Mouse (Mus musculus) lung, postnatal 0 days (tissue): ENCODE measurements at regions not wholly inside any gene's neighbourhood (a gene's known extent, or its start where the extent isn't known, plus 50 kb on each side); places are given as distances from the start of the nearest gene placed in this dataset.

Experiments
- ATAC-seq: fragments of 200-750 bp; cut with Nextera tagmentation; 2 replicates; pipeline ENCODE4 v1.8.0; 2017; ENCODE audit warnings: moderate library complexity
- DNase-seq: peaks from one replicate; pipeline ENCODE4 v3.0.0-alpha.2; 2016; ENCODE audit warnings: low spot score
- H3K27ac ChIP-seq: fragments of 300-500 bp; sonication (generic); 2 replicates; pipeline ENCODE4 v1.5.1; 2014; ENCODE audit warnings: antibody characterized with exemption, mild to moderate bottlenecking, low read length, mixed read lengths
- H3K27me3 ChIP-seq: fragments of 300-500 bp; sonication (generic); replicated peaks from 2 replicates; pipeline ENCODE4 v1.6.1; 2014; ENCODE audit warnings: low read length, mixed read lengths; ENCODE audit not compliant: insufficient read depth
- H3K36me3 ChIP-seq: fragments of 300-500 bp; sonication (generic); 2 replicates; pipeline ENCODE4 v1.6.1; 2014; ENCODE audit warnings: low read length, mixed read lengths; ENCODE audit not compliant: insufficient read depth
- H3K4me1 ChIP-seq: fragments of 300-500 bp; sonication (generic); 2 replicates; pipeline ENCODE4 v1.6.1; 2014; ENCODE audit warnings: antibody characterized with exemption, low read depth, low read length, mixed read lengths; ENCODE audit not compliant: insufficient read depth
- H3K4me2 ChIP-seq: fragments of 300-500 bp; sonication (generic); replicated peaks from 2 replicates; pipeline ENCODE4 v1.6.1; 2014; ENCODE audit warnings: low read depth, mild to moderate bottlenecking, low read length, moderate library complexity, mixed read lengths
- H3K4me3 ChIP-seq: fragments of 300-500 bp; sonication (generic); 2 replicates; pipeline ENCODE4 v1.5.1; 2014; ENCODE audit warnings: low read depth, low read length
- H3K9ac ChIP-seq: fragments of 300-500 bp; sonication (generic); replicated peaks from 2 replicates; pipeline ENCODE4 v1.6.1; 2014; ENCODE audit warnings: low read depth, mild to moderate bottlenecking
- H3K9me3 ChIP-seq: fragments of 300-500 bp; sonication (generic); 2 replicates; pipeline ENCODE4 v1.6.1; 2016; ENCODE audit warnings: low read length, mixed read lengths
- CTCF ChIP-seq: IDR thresholded peaks from 2 replicates; pipeline ENCODE4 v1.5.1; 2016; ENCODE audit warnings: antibody characterized with exemption, mild to moderate bottlenecking
- EP300 ChIP-seq: IDR thresholded peaks from 2 replicates; pipeline ENCODE4 v1.6.1; 2016; ENCODE audit warnings: antibody characterized with exemption, mild to moderate bottlenecking, control low read depth
- WGBS: fragments of 180-500 bp; shearing (Covaris S2); extraction: QIAGEN DNeasy Blood & Tissue Kit; methylation state at CpG from one replicate; pipeline ENCODE4 v1.1.7; 2014; 5-methylcytosine and 5-hydroxymethylcytosine counted together

DNA sequence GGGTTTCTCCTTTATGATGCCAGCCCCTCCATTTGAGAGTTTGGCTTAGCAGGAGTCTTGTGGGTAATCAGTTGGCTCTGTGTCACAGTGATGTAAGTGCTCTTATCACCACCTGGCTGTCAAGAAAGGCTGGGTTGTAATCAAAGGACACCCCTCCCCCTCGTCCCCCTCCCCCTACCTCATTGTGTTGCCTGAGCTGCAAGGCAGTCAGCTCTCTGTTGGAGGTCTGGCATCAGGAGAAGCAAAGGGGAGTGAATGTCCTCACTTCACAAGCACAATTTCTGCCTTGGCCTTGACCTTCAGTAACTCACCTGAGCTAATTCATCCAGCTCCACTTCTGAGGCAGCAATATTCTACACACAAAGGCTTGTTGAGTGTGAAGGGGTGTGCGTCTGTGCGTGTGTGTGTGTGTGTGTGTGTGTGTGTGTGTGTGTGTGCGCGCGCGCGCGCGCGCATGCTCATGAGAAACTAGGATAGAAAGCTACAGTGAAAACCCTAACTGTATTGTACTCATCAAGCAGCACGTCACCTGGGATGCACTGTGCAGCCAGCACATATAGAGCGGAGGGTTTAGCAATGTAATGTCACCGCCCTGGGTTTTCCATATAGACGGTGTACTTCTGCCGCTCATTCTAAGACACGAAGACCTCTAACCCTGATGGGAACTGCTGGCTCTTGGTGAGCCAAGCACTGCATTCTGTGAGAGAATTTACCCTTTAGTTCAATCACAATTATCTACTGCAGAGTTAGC, 182.7 kb upstream of the Smim15 start:
- no peak overlapping the region for H3K9ac ChIP-seq
- H3K36me3 ChIP-seq: no peaks in the 10 kb centered on the region
- H3K27me3 ChIP-seq: no peaks in the 10 kb centered on the region
- peaks cover 14% of the 10 kb centered on the region; the same call in 1 of the 2 replicates for H3K4me1 ChIP-seq
- DNase-seq (no peak), ATAC-seq (no peak)
- no peak overlapping the region for H3K27ac ChIP-seq
- 73% methylated on average over 17 of the region's 17 CpGs for WGBS
- H3K4me2 ChIP-seq: no peak overlapping the region
- no peak overlapping the region for H3K4me3 ChIP-seq
- no peaks in the 10 kb centered on the region for H3K9me3 ChIP-seq
- TF ChIP-seq EP300: no peak
- TF ChIP-seq CTCF: no peak

DNA sequence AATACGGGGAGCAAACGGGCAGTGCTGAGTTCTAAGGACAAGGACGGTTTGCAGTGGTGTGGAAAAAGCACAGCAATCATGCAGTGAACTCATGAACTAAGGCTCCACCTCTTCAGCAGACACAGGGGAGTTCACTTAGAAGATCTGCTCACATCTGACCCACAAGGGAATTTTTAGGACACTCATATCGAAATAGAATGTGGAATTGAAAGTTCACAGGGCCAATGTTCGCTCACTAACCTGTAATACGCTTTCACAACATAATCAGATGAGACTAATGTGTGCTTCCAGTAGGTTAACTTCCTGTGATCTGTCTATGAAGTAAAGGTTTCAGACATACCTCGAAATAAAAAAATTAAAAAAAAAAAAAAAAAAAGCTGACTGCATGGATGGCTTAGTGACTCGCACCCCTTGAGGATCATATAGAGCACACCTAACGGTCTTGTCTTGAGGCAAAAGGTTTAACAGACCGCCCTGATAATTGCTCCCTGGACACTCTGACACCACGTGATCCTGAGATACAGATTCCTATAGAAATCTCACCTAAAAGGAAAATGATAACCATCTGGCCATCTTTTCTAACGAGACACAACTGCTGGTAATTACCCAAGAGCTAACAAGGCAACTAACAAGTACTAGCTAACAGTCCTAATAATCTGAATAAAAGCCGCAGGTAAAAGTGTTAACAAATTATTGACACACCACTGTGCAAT, 187.0 kb upstream of the Smim15 start:
- Histone ChIP-seq H3K4me3 (no peak overlapping the region), H3K27me3 (no peaks in the 10 kb centered on the region), H3K4me2 (no peak overlapping the region), H3K27ac (no peak overlapping the region), H3K9ac (no peak overlapping the region), H3K4me1 (peaks cover 11% of the 10 kb centered on the region; the same call in 1 of the 2 replicates), H3K9me3 (no peaks in the 10 kb centered on the region), H3K36me3 (no peaks in the 10 kb centered on the region)
- ATAC-seq (no peak), DNase-seq (no peak)
- TF ChIP-seq CTCF (no peak), EP300 (no peak)
- WGBS: 79% methylated on average over 13 of the region's 13 CpGs

DNA sequence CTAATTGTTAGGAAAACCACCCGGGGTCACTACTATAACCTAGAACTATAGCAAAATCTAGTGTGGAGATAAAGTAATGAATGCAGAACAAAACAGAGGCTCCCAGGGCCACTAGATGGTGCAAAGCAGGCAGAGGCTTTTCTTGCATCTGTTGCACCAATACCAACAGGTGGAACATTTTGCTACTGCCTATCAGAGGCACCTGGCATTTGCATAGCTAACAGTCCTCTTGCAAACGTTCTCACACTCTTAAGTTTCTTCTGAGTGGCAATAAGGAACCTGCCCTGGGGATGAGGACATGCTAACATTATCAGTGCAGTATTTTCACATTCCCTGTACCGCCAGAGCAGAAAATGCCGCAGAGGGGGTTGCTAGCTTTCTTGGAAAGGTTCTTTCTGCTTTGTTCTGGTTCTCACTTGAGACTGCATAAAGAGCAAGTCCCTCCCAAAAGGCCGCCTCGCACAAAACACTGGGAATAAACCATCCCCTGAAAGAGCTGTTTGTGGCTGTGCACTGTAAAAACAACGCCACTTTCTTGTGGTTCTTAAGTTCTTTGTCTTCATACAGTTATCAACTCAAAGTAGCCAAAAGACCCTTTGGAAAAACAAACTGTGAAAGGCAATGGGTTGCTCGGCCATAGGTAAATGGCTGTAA, 193.2 kb upstream of the Smim15 start:
- peak; percentile 79 for DNase-seq
- Histone ChIP-seq H3K4me1 (peaks cover 24% of the 10 kb centered on the region; the same call in 1 of the 2 replicates), H3K36me3 (no peaks in the 10 kb centered on the region), H3K4me2 (0 out of 2 replicates have a peak overlapping the region, but pooled peaks have one; percentile 5), H3K9me3 (no peaks in the 10 kb centered on the region), H3K27ac (peak overlapping the region; percentile 26; the same call in 1 of the 2 replicates), H3K9ac (no peak overlapping the region), H3K4me3 (no peak overlapping the region), H3K27me3 (no peaks in the 10 kb centered on the region)
- 56% methylated on average over 8 of the region's 8 CpGs for WGBS
- TF ChIP-seq CTCF (peak; percentile 51), EP300 (peak; percentile 72)
- peak; percentile 85 for ATAC-seq

DNA sequence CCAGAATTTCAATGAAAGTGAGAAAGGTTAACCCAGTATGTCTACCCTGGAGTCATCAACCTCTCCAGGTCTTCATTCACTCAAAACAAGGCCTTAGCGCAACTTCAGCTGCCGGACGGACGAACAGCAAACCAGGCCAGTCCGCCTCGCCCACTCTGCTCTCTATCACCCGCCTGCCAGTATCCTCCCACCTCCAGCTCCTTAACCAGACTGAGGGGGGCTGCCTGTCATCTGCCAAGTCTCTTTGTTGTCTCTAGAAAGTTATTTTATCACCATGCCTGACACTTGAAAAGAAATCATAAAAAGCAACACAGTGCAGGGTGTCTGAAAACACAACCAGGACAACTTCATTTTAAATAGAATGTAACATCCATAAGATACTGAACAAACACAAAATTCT, 195.4 kb upstream of the Smim15 start:
- H3K9me3 ChIP-seq: no peaks in the 10 kb centered on the region
- no peak for DNase-seq
- 79% methylated on average over 7 of the region's 7 CpGs for WGBS

DNA sequence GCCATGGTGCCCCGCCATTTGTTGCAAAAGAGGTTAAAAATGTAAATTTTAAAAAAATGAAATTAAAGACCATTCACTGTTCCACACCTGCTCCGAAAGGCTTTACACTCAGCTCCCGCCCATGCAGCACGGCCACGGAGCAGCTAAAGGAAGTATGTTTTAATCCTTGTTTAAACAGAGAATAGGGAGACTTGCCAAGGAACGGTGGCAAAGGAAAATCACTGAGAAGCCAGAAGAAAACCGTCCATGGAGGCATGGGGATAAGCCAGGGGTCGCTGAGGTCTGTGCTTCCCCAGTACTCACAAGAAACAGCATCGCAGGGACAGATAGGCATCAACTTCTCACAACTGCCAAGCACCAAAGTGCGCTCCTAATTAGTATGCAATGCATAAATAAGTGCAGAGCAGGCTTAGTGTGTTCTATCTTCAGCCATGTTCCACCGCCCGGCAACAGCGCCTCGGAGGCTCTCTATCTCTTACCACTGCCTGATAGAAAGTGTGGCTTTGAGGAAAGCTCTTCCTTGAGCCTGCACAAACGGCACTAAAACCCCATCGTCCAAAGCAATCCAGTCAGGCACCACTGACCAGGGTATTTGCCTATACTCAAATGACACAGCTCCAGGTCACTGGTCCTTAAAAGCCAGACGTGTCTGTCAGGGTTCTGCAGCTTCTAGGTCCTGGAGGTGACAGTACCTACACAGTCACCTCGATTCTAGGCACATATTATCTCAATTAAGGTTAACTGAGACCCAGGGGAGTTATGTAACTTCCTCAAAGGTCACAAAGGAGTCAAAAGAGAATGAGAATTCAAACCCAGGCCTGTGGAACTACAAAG, 196.8 kb upstream of the Smim15 start:
- no peaks in the 10 kb centered on the region for H3K36me3 ChIP-seq
- peak overlapping the region; percentile 52 for H3K4me2 ChIP-seq
- peak; percentile 42 for ATAC-seq
- peak overlapping the region; percentile 10 for H3K4me3 ChIP-seq
- peak overlapping the region; percentile 71 for H3K27ac ChIP-seq
- peaks cover 40% of the 10 kb centered on the region; the same call in 1 of the 2 replicates for H3K4me1 ChIP-seq
- no peaks in the 10 kb centered on the region for H3K9me3 ChIP-seq
- H3K9ac ChIP-seq: no peak overlapping the region
- TF ChIP-seq CTCF (no peak), EP300 (no peak)
- 20% methylated on average over 18 of the region's 18 CpGs for WGBS
- no peaks in the 10 kb centered on the region for H3K27me3 ChIP-seq
- peak; percentile 68 for DNase-seq

More for the DNA sequence above, 195.4 kb upstream of the Smim15 start:
- TF ChIP-seq EP300 (no peak), CTCF (no peak)
- no peak overlapping the region for H3K27ac ChIP-seq
- no peak for ATAC-seq
- peaks cover 37% of the 10 kb centered on the region; the same call in 1 of the 2 replicates for H3K4me1 ChIP-seq
- H3K9ac ChIP-seq: no peak overlapping the region
- no peaks in the 10 kb centered on the region for H3K27me3 ChIP-seq
- H3K36me3 ChIP-seq: no peaks in the 10 kb centered on the region
- no peak overlapping the region for H3K4me2 ChIP-seq
- no peak overlapping the region for H3K4me3 ChIP-seq
